Mouse (Mus musculus): ENCODE measurements around the gene Gprc5d. TPM values are rescaled to one million over a fixed set of nuclear protein-coding genes. Genes with fewer than 3 reads are reported as not detected.

Gprc5d gene
- polyA plus RNA-seq (2012; rRNA removed; ENCODE audit: low replicate concordance), result 0.32 TPM in 1 of 2 replicates, not detected in the other

GRCm38 (mm10) chr6:135118183-135118582, at the start of gene Gprc5d:
TSS of gene Gprc5d (minus strand) at chr6:135118283.

GRCm38 (mm10) chr6:135065236-135065957, 52.7 kb downstream of the Gprc5d start, which contains the start of gene Gprc5a:
TSS of gene Gprc5a (plus strand) at chr6:135065651.

Other genes with a start within 250 kb of the Gprc5d start
- 8.0 and 8.1 TPM in 2 replicates for gene Gpr19, start 219.7 kb downstream of the Gprc5d start, polyA plus RNA-seq (2012; rRNA removed; ENCODE audit: low replicate concordance)
- gene Cdkn1b, start 197.9 kb downstream of the Gprc5d start, polyA plus RNA-seq (2012; rRNA removed; ENCODE audit: low replicate concordance), result 12.3 and 25.4 TPM in 2 replicates
- 3.3 and 4.4 TPM in 2 replicates for gene Apold1, start 136.6 kb downstream of the Gprc5d start, polyA plus RNA-seq (2012; rRNA removed; ENCODE audit: low replicate concordance)
- 37.1 and 55.9 TPM in 2 replicates for gene Ddx47, start 106.7 kb downstream of the Gprc5d start, polyA plus RNA-seq (2012; rRNA removed; ENCODE audit: low replicate concordance)
- 1.6 and 7.6 TPM in 2 replicates for gene Gprc5a, start 52.6 kb downstream of the Gprc5d start, polyA plus RNA-seq (2012; rRNA removed; ENCODE audit: low replicate concordance)
- 6.1 and 23.5 TPM in 2 replicates for gene Fam234b, start 79.7 kb upstream of the Gprc5d start, polyA plus RNA-seq (2012; rRNA removed; ENCODE audit: low replicate concordance)
- gene Hebp1, start 79.7 kb upstream of the Gprc5d start, polyA plus RNA-seq (2012; rRNA removed; ENCODE audit: low replicate concordance), result 81.5 and 242 TPM in 2 replicates
- 0.09 and 0.35 TPM in 2 replicates for gene Gsg1, start 136.1 kb upstream of the Gprc5d start, polyA plus RNA-seq (2012; rRNA removed; ENCODE audit: low replicate concordance)
- gene Pbp2, start 192.1 kb upstream of the Gprc5d start, polyA plus RNA-seq (2012; rRNA removed; ENCODE audit: low replicate concordance), result 0.09 TPM in 1 of 2 replicates, not detected in the other
- 236 and 422 TPM in 2 replicates for gene Emp1, start 244.3 kb upstream of the Gprc5d start, polyA plus RNA-seq (2012; rRNA removed; ENCODE audit: low replicate concordance)